Mouse (Mus musculus) right cerebral cortex, postnatal 36 days (tissue): Measurements from ENCODE around the gene Pprc1.

Source experiments
- DNase-seq, 2 experiments: peaks; one replicate each; pipeline ENCODE4 v3.0.0; 2022; ENCODE audit warnings: low spot score in 2 of 2, mixed read lengths in 1 of 2

The Pprc1 gene

DNA sequence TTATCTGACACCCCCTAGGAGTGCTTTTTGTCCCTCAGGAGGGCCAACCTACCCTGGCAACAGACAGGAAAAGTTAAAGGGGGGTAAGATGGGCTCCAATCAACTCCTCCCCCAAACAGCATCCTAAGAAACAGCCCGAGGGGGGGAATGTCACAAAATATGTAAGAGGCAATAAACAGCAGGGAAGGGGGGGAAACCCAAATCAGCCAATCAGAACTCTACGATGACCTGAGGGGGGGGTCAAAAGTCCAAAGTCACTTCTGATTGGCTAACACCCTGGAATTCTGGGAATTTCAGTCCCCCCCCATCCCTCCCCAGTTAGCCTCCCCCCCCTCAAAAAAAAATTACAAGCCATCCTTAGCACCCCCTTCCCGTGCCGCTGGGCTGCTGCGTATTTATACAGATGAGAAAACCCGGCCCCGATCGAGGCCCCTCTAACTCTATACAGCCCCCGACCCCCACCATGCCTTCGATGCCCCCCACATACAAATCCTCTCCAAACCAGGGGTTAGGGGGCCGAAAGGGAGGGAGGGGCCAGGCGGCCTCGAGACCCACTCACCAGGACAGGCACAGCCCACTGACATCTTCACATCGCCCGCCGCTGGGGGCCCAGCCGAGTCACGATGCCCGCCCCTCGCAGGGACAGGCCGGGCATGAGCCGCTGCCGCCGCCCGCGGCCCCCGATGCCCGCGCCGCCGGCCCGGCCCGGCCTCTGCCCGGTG is at the start of gene Pprc1:
TSS of gene Pprc1 (plus strand) at position 616 of the 722 bp plus-strand sequence.
- DNase-seq: no peak

DNA sequence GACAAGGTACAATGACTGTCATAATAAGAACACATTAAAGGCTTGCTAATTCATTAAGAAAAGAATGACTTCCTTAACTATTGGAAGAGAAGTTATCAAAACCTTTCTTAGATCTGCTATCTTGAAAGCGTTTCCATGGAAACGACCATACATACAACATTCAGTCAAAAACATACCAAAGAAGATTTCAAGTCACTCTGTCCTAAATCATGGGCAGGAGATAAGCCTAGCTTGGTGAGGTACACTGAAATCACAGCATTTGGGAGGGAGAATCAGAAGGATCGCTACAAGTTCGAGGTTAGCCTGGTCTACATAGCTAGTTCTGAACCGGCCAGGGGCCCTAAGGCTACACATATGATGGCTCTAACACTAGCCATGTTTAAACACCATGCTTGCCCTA is 47.3 kb upstream of the Pprc1 start:
- no peak for DNase-seq

DNA sequence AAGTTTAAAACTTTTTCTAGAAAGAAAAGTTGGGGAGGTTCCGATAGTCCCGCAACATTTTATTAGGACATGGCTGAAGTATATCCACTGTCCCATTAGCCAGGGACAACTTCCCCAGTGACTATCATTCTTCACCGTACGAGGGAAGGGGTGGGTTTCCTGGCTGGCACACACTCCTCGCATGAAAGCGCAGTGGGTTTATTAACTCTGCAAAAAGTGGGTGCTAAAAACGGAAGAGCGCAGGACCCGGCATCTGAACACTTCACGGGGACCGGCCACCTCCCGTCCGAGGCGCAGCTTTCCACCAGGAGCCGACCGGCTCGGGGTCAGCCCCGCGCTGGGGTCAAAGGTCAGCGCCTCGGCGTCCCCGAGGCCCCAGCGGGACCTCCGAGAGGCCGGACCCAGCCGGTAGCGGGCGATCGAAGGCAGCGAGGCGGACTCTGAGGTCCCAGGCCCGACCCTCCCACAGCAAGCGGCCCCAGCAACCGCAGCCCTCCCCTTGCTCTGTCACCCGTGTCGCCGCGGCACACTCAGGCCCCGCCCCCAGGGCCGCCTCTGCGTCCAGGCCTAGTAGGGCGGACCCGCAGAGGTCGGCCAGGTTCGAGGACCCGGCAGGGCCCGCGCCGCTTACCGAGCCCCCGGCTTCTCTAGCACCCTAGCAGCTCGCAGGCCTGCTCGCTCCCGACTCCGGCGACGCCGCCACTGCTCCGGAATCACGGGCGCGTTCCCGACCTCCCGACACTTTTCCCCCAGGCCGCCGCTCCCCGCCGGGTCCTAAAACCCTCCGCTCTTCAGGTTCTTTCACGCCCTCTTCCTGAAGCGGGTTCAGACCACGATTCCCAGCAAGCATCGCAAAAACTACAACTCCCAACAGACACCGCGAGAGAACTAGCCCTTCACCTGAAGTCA is 46.6 kb upstream of the Pprc1 start, which contains the start of gene Armh3:
TSS of gene Armh3 (minus strand) at position 704 of the 909 bp plus-strand sequence.
- DNase-seq: peak; percentile 90 to 94

DNA sequence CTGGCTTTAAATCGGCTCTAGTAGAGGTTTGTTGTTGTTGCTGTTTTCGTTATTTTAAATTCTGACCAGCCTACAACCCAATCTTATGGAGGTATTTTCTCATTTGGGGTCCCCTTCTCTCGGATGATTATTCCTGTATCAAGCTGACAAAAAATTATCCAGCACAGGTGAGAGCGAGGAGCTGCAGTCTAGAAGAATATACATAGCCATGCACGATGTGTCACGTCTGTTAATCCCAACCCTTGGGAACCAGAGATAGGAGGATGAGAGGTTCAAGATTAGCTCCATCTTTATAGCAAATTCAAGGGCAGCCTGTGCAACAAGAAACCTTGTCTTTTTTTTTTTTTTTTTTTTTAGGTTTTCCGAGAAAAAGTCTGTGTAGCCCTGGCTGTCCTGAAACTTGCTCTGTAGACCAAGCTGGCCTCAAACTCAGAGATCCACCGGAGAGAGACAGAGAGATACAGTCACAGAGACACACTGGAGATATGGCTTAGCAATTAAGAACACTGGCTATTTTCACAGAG is 45.9 kb upstream of the Pprc1 start:
- no peak for DNase-seq

DNA sequence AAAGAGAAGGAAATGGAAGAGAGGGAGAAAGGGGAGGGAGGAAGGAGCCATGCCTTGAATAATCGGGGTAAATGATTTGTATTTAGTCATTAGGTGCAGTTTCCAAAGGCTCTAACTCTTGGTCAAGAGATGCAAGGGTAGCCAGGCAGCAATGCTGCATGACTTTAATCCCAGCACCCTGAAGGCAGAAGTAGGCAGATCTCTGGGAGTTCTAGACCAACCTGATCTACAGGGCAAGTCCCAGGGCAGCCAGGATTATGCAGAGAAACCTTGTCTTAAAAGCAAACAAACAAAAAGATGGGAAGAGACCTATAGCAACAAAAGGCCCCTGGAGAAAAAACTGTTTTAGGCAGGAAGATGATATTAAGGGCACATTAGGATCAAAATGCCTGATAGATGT is 45.3 kb upstream of the Pprc1 start:
- no peak for DNase-seq

DNA sequence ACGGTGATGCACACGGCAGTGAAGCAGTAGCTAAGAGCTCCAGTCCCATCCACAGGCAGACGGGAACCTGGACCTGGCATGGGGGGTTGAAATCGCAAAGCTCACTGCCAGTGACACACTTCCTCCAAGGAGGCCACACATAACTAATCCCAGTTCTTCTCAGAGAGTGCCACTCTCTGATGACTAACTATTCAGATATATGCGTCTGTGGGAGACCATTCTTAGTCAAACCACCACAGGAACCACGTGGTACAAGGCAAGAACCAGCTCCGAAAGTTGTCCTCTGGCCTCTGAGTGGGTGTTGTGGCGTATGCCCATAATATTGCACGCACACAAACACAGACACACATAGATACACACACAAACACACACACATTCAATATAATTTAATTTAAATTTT is 42.4 kb upstream of the Pprc1 start:
- DNase-seq: no peak

DNA sequence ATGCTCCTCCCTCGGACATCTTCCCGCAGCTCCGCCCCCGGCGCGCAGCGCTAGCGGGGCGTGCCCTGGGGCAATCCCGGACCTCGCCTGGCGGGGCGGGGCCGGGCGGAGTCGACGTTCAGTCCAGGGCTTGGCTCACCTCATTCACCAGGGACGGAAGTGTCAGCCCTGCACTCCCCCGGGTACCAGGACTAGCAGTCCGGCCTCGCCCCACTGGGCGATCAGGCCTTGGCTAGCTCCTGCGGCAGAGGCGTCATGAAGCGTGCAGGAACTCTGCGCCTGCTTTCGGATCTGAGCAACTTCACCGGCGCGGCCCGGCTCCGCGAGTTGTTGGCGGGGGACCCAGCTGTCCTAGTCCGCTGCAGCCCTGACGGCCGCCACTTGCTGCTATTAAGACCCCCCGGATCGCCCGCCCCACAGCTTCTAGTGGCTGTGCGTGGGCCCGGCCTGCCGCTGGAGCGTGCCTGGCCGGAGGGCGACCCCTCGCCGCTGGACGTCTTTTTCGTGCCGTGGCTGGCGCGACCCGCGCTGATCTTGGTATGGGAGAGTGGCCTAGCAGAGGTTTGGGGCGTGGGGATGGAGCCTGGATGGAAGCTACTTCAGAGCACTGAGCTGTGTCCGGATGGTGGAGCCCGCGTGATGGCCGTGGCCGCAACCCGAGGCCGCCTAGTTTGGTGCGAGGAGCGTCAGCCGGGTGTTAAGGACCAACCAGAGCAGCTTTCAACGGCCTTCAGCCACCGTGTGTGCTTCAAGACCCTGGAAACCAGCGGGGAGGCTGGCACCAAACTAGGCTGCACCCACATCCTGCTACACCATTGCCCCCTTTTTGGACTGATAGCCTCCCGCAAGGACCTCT is 41.1 kb upstream of the Pprc1 start, which contains the start of gene Hps6:
TSS of gene Hps6 (plus strand) at position 138 of the 856 bp plus-strand sequence.
- DNase-seq: peak; percentile 39 to 50

DNA sequence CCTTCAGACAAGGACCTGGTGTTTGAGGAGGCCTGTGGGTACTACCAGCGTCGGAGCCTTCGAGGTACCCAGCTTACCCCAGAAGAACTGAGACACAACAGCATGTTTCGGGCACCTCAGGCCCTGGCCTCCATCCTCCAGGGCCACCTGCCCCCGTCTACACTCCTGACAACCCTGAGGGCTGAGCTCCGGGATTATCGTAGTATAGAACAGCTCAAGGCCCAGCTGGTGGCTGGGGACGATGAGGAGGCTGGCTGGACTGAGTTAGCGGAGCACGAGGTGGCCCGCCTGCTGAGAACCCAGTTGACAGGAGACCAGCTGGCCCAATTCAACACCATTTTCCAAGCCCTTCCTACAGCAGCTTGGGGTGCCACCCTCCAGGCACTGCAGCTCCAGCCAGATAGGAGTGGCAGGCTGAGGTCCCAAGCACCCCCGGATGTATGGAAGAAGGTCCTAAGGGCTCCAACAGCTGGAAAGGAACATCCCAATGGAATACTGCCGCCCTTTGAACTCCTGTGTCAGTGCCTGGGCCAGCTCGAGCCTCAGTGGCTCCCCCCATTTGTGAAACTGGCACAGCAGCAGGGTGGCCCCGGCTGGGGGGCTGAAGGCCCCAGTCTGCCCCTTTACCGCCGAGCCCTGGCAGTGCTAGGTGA is 39.7 kb upstream of the Pprc1 start:
- DNase-seq: no peak

DNA sequence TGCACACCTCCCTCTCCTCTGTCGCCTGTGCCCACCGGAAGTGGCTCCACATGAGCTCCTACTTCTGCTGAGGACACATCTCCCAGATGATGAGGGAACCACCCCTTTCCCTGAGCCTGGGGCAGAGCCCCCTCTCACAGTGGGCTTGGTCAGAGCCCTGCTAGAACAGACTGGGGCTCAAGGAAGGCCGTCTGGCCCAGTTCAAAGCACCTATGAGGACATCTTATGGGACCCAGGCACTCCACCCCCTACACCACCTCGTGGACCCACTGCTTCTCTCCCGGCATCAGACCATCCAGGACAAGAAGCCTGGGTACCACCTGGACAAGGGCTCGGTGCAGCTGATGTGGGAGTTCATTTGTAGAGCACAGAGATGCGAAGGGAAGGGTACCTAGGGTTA is 39.0 kb upstream of the Pprc1 start:
- no peak for DNase-seq

DNA sequence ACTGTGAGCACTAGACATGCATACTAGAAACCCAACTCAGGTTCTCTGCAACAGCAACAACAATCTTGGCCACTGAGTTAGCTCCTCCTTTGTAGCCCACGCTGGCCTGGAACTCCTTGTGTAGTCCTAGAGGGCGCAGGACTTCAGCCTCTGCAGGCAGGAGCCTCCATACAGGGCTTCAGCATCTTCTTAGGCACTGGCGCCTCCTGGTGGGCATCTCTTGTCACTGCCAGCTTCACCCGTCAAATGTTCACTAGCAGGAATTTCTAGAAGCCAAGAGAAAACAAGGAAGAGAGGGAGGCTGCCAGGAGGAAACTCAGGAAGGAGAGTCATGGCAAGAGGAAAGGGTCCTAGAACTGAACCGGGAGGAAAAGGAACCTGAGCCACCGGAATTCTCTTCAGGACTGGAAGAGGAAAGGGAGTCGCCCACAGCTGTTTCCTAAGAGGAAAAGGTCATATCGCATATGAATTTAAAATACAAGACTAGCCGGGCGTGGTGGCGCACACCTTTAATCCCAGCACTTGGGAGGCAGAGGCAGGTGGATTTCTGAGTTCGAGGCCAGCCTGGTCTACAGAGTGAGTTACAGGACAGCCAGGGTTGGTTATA is 30.0 kb upstream of the Pprc1 start:
- peak; percentile 70 to 76 for DNase-seq

DNA sequence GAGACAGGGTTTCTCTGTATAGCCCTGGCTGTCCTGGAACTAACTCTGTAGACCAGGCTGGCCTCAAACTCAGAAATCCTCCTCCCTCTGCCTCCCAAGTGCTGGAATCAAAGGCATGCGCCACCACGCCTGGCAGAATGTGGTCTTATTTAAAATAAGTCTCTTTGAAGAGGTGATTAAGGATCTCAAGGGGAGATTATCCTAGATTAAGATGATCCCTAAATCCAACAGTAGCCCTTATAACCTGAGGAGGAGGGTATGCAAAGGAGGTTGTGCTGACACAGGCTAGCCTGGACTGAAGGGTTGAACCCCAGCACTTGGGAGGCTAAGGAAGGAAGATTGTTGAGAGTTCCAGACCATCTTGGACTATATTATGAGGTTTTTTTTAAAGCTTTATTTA is 28.7 kb upstream of the Pprc1 start:
- no peak for DNase-seq

DNA sequence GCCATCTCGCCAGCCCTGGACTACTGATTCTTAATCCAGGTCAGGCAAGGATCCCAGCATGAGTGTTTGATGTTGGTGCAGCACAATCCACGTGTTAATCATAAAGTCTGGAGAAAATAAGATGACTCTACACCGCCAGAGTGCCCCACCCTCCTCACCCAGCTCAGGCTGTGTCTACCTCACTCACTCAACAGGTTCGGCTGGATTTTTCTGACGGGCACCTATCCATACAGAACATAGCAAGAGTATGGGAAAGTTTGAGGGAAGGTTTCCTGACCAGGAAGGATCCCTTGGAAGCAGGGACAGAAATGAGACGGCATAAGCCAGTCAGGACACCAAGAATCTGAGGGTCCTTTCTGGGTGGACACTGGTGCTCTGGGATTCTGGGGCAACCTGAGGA is 19.7 kb upstream of the Pprc1 start:
- DNase-seq: no peak

DNA sequence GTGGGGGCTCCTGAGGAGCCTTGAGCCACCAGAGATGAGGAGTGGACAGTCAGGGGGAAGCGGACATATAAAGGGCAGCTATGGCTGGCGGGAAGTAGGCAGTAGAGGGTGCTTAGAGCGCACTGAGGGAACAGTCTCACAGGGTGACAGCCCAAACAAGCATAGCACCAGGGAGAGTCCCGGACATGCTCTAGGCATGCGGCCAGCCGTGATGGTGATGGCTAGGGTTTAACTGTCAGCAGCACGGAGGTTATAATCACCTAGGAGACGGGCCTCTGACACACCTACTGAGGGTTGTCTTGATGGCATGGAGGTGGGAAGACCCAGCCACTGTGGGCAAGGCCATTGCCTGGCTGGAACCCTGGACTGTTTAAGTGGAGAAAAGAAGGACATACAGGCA is 18.1 kb upstream of the Pprc1 start:
- no peak for DNase-seq

DNA sequence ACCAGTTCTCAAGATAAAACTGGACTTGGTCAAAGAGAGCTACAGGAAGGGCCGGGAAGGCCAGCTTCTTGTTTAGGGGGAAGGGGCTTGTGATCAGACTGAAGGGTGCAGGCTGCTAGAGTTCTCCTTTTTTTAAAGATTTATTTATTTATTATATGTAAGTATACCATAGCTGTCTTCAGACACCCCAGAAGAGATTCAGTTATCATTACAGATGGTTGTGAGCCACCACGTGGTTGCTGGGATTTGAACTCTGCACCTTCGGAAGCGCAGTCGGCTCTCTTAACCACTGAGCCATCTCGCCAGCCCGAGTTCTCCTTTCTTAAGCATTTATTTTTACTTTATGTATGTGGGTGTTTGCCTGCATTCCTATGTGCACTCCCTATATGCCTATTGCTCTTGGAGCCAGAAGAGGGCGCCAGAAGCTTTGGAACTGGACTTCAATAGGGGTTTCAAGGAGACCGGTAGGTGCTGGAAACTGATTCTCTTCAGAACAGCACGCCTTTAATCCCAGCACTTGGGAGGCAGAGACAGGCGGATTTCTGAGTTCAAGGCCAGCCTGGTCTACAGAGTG is 15.9 kb upstream of the Pprc1 start:
- no peak for DNase-seq

DNA sequence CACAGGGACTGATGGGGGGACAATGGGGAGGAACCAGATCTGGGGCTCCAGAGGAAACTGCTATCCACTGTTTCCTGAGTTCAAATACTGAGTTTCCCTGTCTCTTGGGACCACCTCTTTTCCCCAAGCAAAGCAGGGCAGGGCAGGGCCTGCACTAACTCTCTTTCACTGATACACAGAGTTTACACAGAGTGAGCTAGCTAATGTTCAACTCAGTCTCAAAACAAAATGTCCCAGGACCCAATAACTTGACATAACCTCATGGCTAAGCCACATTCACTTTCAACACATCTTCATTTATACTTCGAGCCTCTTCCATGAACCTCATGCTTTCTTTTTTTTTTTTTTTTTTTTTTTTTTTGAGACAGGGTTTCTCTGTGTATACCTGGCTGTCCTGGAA is 15.0 kb upstream of the Pprc1 start:
- no peak for DNase-seq

DNA sequence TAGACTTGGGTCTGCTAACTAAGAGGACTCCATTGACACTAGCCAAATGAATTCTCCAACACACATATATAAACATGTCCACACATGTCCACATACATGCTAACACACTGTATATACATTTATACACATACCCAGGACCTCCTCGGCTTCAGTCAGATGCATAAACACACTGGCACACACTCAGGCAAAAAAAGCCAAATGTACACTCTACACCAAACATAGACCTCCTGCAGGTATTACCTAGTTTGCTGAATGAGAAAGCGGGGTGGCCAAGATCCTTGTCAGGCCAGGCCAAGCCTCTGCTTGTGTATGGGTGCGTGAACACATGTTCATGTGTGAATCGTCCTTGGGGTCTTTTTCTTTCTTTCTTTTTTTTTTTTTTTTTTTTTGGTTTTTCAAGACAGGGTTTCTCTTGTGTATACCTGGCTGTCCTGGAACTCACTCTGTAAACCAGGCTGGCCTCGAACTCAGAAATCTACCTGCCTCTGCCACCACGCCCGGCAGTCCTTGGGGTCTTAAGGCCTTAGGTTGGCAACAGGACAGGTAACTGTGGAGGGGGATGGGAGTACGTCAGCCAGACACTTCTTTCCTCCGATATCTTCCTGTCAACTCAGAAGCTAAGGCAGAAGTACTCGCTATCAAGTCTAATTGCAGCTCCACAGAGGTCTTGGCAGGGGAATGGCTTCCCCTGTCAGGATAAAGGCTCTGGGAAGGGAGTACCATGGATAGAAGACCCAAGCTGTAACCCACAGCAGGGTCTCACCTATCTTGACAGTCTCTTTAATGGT is 14.3 kb upstream of the Pprc1 start:
- no peak for DNase-seq

DNA sequence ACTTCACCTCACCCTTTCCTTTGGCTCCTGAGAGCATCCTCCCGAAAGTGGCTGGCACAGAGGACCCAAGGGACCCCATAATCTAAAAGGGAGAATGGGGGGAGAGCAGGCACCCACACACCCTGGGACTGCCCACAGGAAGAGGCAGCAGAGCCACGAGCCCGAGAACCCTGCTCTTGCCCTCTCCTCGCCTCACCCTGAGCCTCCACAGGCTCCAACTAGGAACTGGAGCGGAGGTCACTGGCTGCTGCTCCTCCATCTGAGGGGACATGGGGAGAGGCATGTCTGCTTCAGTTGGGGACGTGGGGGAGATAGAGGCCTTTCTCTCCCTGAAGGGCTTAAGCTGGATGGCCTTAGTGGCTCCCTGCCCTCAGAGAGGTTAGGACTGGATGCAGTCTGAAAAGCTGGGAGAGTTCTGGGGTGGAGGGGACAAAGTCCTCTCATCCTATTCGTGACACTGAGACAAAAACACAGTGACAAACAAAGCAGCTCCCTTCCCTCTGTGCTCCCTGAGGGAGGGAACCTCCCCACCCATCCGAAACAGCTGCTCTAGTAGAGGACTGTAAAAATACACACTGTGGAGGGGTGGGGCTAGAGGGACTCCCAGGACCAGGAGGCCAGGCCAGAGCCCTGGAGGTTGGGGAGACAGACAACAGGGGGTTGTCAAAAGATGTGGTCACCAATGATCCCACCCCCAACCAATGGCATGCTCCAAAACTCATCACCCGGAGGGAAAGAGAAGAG is 12.8 kb upstream of the Pprc1 start:
- DNase-seq: no peak

DNA sequence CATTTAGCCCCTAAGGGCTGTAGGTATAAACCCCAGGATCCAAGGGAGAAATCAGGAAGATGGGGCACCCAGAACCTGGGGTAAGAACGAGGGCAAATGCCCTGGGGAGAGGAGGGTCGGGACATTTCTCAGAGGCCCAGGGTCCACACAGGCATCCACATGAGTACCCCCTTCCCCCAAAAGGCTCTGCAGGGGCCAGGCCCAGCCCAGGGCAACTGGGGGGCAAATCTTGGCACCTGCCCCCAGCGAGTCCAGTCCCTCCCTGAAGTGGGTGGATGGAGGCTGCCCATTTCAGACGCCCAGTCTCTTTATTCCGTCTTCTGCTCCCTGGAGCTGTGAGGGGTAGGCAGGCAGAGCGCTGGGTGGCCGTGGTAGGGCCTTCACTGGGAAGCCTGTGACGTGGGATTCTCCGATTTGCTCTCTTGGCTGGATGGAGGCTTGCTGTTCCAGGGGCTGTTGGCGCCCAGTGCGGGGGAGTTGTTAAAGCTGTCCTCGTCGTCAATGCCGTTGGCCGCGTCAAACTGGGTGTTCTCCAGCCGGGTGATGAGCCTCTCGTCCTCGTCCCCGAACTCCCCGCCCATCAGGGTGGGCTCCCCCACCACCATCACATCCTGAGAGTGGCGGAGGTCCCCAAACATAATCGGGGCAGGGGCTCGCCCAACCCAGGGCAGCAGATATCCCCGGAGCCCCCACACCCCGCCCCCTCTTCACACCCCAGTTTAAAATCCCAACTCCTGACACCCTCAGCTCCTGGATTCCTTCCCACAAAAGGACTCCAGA is 11.8 kb upstream of the Pprc1 start:
- peak in 1 of 2 experiments; percentile 68 for DNase-seq
